Mouse (Mus musculus) testis, adult 2 months (tissue): ENCODE results near the gene Hspa1l. TPM values are rescaled to one million over a fixed set of nuclear protein-coding genes. Genes with fewer than 3 reads are reported as not detected.
"Not testable (repeated sequence)": the region's sequence is repeated elsewhere in the genome, so short reads cannot be mapped to it uniquely, and the experiment has no call there.

Experiments
- H3K27ac ChIP-seq: fragments of 200-500 bp; 2 replicates; pipeline ENCODE4 v1.5.1; 2012; ENCODE audit warnings: low read depth, low read length; ENCODE audit not compliant: control insufficient read depth, insufficient read depth
- H3K27me3 ChIP-seq: fragments of 200-500 bp; 2 replicates; pipeline ENCODE4 v1.6.1; 2012; ENCODE audit warnings: mild to moderate bottlenecking, low read length, moderate library complexity; ENCODE audit not compliant: control insufficient read depth, insufficient read depth
- H3K36me3 ChIP-seq: fragments of 200-500 bp; 2 replicates; pipeline ENCODE4 v1.6.1; 2012; ENCODE audit warnings: mild to moderate bottlenecking, low read length; ENCODE audit not compliant: control insufficient read depth, insufficient read depth
- H3K4me1 ChIP-seq: fragments of 200-500 bp; 2 replicates; pipeline ENCODE4 v1.6.1; 2012; ENCODE audit warnings: low read length; ENCODE audit not compliant: control insufficient read depth, insufficient read depth
- H3K4me3 ChIP-seq: fragments of 200-500 bp; 2 replicates; pipeline ENCODE4 v1.5.1; 2012; ENCODE audit warnings: low read depth, mild to moderate bottlenecking, low read length, moderate library complexity, mixed read lengths; ENCODE audit not compliant: control insufficient read depth
- CTCF ChIP-seq: fragments of 200-500 bp; IDR thresholded peaks from 2 replicates; pipeline ENCODE4 v1.5.1; 2012; ENCODE audit warnings: low read depth, mild to moderate bottlenecking, inconsistent platforms, low read length, moderate library complexity; ENCODE audit not compliant: control insufficient read depth, insufficient read depth, insufficient replicate concordance
- POLR2A ChIP-seq: fragments of 200-500 bp; IDR thresholded peaks from 2 replicates; pipeline ENCODE4 v1.6.1; 2012; ENCODE audit warnings: low read depth, mild to moderate bottlenecking, inconsistent platforms, low read length, moderate library complexity; ENCODE audit not compliant: control insufficient read depth
- polyA plus RNA-seq: library from polyadenylated mRNA; depleted of rRNA; stranded (reverse); fragments of >200 nt; gene quantifications from 2 replicates; pipeline ENCODE4 v1.2.3, GENCODE M21; 2012

The Hspa1l gene
- polyA plus RNA-seq, 1 experiment: 718 TPM

- Histone ChIP-seq H3K27me3 (no peaks in the 10 kb centered on the region), H3K4me1 (peaks cover 4% of the 10 kb centered on the region; the same call in 1 of the 2 replicates), H3K4me3 (peak overlapping the region; percentile 97), H3K36me3 (no peaks in the 10 kb centered on the region), H3K27ac (peak overlapping the region; percentile 90)
- TF ChIP-seq CTCF: no peak
- peak; percentile 99 for TF ChIP-seq POLR2A
Measured at GRCm38 (mm10) chr17:34952378-34953040, 20.0 kb upstream of the Hspa1l start.

GRCm38 (mm10) chr17:34953258-34953657 is 19.2 kb upstream of the Hspa1l start:
- peaks cover 4% of the 10 kb centered on the region; the same call in 1 of the 2 replicates for H3K4me1 ChIP-seq
- H3K36me3 ChIP-seq: no peaks in the 10 kb centered on the region
- H3K27me3 ChIP-seq: no peaks in the 10 kb centered on the region
- H3K27ac ChIP-seq: 0 out of 2 replicates have a peak overlapping the region, but pooled peaks have one; percentile 90
- no peak overlapping the region for H3K4me3 ChIP-seq
- TF ChIP-seq CTCF: no peak
- TF ChIP-seq POLR2A: no peak

- no peaks in the 10 kb centered on the region for H3K36me3 ChIP-seq
- H3K27ac ChIP-seq: no peak overlapping the region
- no peaks in the 10 kb centered on the region for H3K27me3 ChIP-seq
- no peak overlapping the region for H3K4me3 ChIP-seq
- H3K4me1 ChIP-seq: peaks cover 4% of the 10 kb centered on the region; the same call in 1 of the 2 replicates
- no peak for TF ChIP-seq POLR2A
- TF ChIP-seq CTCF: no peak
Measured at GRCm38 (mm10) chr17:34953904-34954303, 18.6 kb upstream of the Hspa1l start.

GRCm38 (mm10) chr17:34954831-34955230 is 17.7 kb upstream of the Hspa1l start:
- no peak for TF ChIP-seq CTCF
- TF ChIP-seq POLR2A: no peak
- H3K4me1 ChIP-seq: peaks cover 9% of the 10 kb centered on the region
- no peaks in the 10 kb centered on the region for H3K36me3 ChIP-seq
- H3K27me3 ChIP-seq: no peaks in the 10 kb centered on the region
- no peak overlapping the region for H3K27ac ChIP-seq
- H3K4me3 ChIP-seq: no peak overlapping the region

GRCm38 (mm10) chr17:34955884-34956283 is 16.6 kb upstream of the Hspa1l start:
- H3K4me1 ChIP-seq: peaks cover 12% of the 10 kb centered on the region
- no peaks in the 10 kb centered on the region for H3K27me3 ChIP-seq
- H3K36me3 ChIP-seq: no peaks in the 10 kb centered on the region
- TF ChIP-seq CTCF (no peak), POLR2A (no peak)
- H3K27ac ChIP-seq: no peak overlapping the region
- no peak overlapping the region for H3K4me3 ChIP-seq

- peaks cover 12% of the 10 kb centered on the region for H3K4me1 ChIP-seq
- no peaks in the 10 kb centered on the region for H3K36me3 ChIP-seq
- no peak for TF ChIP-seq CTCF
- no peak for TF ChIP-seq POLR2A
- H3K4me3 ChIP-seq: no peak overlapping the region
- H3K27me3 ChIP-seq: no peaks in the 10 kb centered on the region
- no peak overlapping the region for H3K27ac ChIP-seq
Measured at GRCm38 (mm10) chr17:34956340-34956739, 16.2 kb upstream of the Hspa1l start.

- not testable (repeated sequence) for H3K4me3 ChIP-seq, H3K27me3 ChIP-seq, H3K36me3 ChIP-seq, H3K27ac ChIP-seq, H3K4me1 ChIP-seq
Measured at GRCm38 (mm10) chr17:34957291-34957690, 15.2 kb upstream of the Hspa1l start.

- not testable (repeated sequence) for H3K27me3 ChIP-seq, H3K4me1 ChIP-seq, H3K4me3 ChIP-seq, H3K36me3 ChIP-seq, H3K27ac ChIP-seq
Measured at GRCm38 (mm10) chr17:34957966-34958365, 14.5 kb upstream of the Hspa1l start.

- H3K27me3 ChIP-seq, H3K4me1 ChIP-seq, H3K27ac ChIP-seq, H3K36me3 ChIP-seq: not testable (repeated sequence)
- peak overlapping the region; percentile 46 for H3K4me3 ChIP-seq
Measured at GRCm38 (mm10) chr17:34958734-34959129, 13.8 kb upstream of the Hspa1l start.
